Mouse (Mus musculus) stomach, adult 2 months (tissue): ENCODE measurements around the gene Prdx3. TPM values are rescaled to one million over a fixed set of nuclear protein-coding genes. Genes with fewer than 3 reads are reported as not detected.

Experiments used
- polyA plus RNA-seq: library from polyadenylated mRNA; depleted of rRNA; stranded (reverse); fragments of >200 nt; gene quantifications from 2 replicates; pipeline ENCODE4 v1.2.3, GENCODE M21; 2012; rRNA removed

Gene Prdx3
- polyA plus RNA-seq: 39.3 and 41.2 TPM in 2 replicates

GRCm38 (mm10) chr19:60874064-60874694 lies at the start of gene Prdx3:
Prdx3 (minus strand) TSS chr19:60874556.

DNA sequence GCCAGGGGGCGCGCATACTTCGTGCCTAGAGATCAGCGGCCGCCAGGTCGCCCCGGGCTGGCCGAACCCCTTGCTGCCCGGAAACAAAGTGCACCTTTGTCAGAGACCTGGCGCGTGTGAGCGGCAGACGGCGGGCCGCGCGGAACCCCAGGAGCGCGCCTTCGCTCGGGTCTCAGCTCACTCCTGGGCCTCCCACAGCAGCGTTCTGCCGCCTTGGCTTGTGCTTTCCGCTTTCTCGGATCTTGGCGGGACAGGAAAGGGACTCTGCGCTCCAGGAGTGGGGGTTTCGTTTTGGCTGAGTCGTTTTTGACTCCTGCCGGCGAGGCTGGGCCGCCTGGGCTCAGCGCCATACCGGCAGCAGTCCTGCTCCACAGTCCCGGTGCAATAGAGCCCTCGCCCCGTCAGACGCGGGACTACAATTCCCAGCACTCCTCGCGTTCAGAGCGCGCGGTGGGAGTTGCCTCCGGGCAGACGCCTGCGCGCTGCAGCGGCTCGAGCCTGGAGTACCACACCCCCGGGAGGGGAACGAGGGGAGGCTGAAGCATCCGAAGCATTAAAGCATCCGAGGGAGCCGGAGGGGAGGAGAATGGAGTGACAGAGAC lies 15.5 kb upstream of the Prdx3 start, which contains the start of gene Grk5:
Gene Grk5, plus strand, starts transcription at position 36 of the 602 bp plus-strand sequence.

DNA sequence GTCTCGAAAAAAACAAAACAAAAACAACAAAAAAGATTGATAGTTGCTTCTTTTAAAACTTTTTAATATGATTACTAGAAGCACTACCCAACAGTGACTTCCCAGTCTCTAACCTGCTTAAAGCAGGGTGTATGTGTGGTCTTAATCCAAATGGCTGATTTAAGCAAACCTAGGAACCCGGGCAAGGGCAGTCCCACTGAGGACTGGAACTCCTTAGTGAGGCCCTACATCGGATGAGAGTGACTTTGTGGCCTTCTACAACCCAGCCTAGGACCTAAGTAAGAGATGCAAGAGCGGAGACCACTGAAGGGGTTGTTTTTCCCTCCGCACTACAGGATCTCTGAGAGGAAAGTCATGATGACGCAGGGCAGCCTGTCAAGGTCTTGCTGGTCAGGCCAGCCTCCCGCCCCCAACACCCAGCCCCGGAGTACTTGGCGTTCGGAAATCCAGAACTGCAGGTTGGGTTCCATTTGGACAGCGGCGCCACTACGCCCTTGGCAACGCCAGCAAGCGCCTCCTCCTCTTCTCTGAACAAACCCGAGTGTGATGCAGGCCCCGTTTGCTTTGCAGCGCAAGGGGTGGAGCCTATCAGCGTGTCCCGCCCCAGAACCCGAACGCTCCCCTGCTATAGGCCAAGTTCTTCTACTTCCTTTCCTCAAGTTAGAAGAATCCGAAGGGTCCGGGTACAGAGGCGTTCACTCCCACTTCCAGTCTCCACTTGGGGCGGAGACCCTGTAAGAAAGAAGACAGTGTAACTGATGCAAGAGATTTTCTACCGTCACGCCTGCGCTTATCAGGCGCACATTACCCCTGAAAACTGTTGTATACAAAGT lies 13.3 kb downstream of the Prdx3 start, which contains the start of gene Sfxn4:
Gene Sfxn4, minus strand, starts transcription at position 612 of the 833 bp plus-strand sequence.

Other genes starting within 250 kb of the Prdx3 start
- 0.15 and 0.29 TPM in 2 replicates for gene Nanos1, start 118.6 kb downstream of the Prdx3 start, polyA plus RNA-seq
- gene Eif3a, start 83.9 kb downstream of the Prdx3 start, polyA plus RNA-seq: 3.4 and 7.5 TPM in 2 replicates
- gene Fam45a, start 63.0 kb downstream of the Prdx3 start, polyA plus RNA-seq: 0.35 and 0.70 TPM in 2 replicates
- gene Sfxn4, start 13.1 kb downstream of the Prdx3 start, polyA plus RNA-seq: 0.06 and 0.25 TPM in 2 replicates
- 0.35 and 0.42 TPM in 2 replicates for gene Grk5, start 15.2 kb upstream of the Prdx3 start, polyA plus RNA-seq